Comparison of ENCODE assay signal across 8 mouse cellular contexts in the genomic region with DNA sequence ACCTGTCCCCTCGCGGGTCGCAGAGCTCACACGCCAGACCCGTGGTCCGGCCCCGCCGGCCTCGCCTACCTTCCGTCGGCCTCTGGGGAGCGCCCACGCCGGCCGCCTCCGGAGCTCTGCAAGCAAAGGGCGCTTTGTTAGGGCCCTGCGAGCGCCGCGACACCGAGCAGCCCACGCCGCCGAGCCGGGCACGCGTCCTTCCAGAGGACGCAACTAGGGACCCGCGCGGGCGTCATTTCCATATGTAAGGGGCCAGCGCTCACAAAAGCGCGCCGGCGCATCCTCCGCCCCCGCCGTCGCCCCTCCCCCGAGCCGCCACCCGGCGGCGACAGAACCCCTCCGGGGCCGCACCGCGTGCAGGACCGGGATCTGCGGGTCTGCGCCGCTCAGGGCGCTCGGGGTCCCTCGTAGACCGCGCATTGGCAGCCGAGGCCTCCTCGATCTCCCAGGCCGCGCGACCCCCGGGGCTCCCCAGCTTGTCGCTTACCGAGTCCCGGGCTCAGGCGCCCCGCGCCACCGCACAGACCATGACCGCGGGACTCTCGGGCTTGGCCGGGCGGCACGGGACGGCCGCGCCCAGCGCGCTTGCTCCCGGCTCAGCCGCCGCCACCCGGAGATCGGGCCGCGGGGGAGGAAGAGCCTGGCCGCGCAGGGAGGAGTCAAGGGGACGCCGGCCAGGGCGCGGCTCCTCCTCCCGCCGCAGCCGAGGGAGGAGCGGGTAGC. TPM values are rescaled to one million over a fixed set of nuclear protein-coding genes. Genes with fewer than 3 reads are reported as not detected.
DNase-seq lines count a peak whose midpoint lies in the region; ATAC-seq and TF ChIP-seq lines count a peak whose summit lies in the region.

No protein-coding gene starts in this region.

- peak; percentile 67 for DNase-seq in T-cell, adult 2 months (ENCODE audit: low spot score)
- peak; percentile 69 to 72 for DNase-seq in cerebellum, postnatal 14 days
- DNase-seq in frontal cortex, postnatal 14 days (ENCODE audit: low spot score in 2 of 2) = peak; percentile 41 to 64
- peak; percentile 71 to 75 for DNase-seq in left cerebral cortex, adult 2 months (ENCODE audit: extremely low spot score in 1 of 2, low spot score in 2 of 2)
- peak; percentile 71 to 75 for DNase-seq in right cerebral cortex, adult 2 months (ENCODE audit: low spot score in 2 of 2)
- peak; percentile 26 for DNase-seq in urinary bladder, postnatal 10 days (ENCODE audit: low spot score)

- no peaks in the 10 kb centered on the region for H3K36me3 ChIP-seq in hindbrain, embryonic 12.5 days

- H3K9ac ChIP-seq in hindbrain, embryonic 12.5 days = peak overlapping the region; percentile 91

- H3K9me3 ChIP-seq in hindbrain, embryonic 12.5 days (replicated peaks) = no peaks in the 10 kb centered on the region

- TF ChIP-seq CTCF in left cerebral cortex, adult 2 months (IDR thresholded peaks at IDR 0.05) = no peak; the same call in 1 of the 2 replicates

- WGBS in hindbrain, embryonic 12.5 days = under 1% methylated on average over 92 of the region's 101 CpGs

- peak overlapping the region; percentile 93 for H3K27ac ChIP-seq in hindbrain, embryonic 12.5 days
- H3K27ac ChIP-seq in left cerebral cortex, adult 2 months = peak overlapping the region; percentile 98

- H3K4me2 ChIP-seq in hindbrain, embryonic 12.5 days (replicated peaks) = peak overlapping the region; percentile 86

- intact Hi-C loops in left cerebral cortex, adult 2 months (cut with DNase I) = loop anchor here (5.0 to 10.0 kb wide), 3 partner anchors 36 to 293 kb away; a partner anchor contains a TSS

- H3K4me1 ChIP-seq in hindbrain, embryonic 12.5 days = peaks cover 34% of the 10 kb centered on the region

- peak overlapping the region; percentile 84 for H3K4me3 ChIP-seq in hindbrain, embryonic 12.5 days
- peak overlapping the region; percentile 88 for H3K4me3 ChIP-seq in left cerebral cortex, adult 2 months

- peak; percentile 84 for ATAC-seq in hindbrain, embryonic 12.5 days (ENCODE audit: low FRiP score)
- peak; percentile 83 for ATAC-seq in megakaryocyte, adult 5-6 weeks (ENCODE audit: poor library complexity, severe bottlenecking)

- no peaks in the 10 kb centered on the region; the same call in 1 of the 2 replicates for H3K27me3 ChIP-seq in hindbrain, embryonic 12.5 days

RNA-seq across cellular contexts. Expression of a gene that starts 2.0 kb away (rescaled TPM):
- 15.7 and 17.0 TPM in 2 replicates for polyA plus RNA-seq in hindbrain, embryonic 12.5 days (2016; fragmentation: Nextera tagmentation; extraction: Ambion mirVana)
- 10 to 100 TPM; 67.4 to 82.6 TPM for total RNA-seq in left cerebral cortex, adult 2 months (2021)
- 154 and 171 TPM in 2 replicates for total RNA-seq in megakaryocyte, adult 5-6 weeks (2015)
- 227 and 264 TPM in 2 replicates for total RNA-seq in megakaryocyte, adult 5-6 weeks (2017)

RNA-seq across cellular contexts. Expression of a gene that starts 42.4 kb away (rescaled TPM):
- not detected in 2 replicates for polyA plus RNA-seq in hindbrain, embryonic 12.5 days (2016; fragmentation: Nextera tagmentation; extraction: Ambion mirVana)
- under 1 TPM; 0.14 to 0.37 TPM for total RNA-seq in left cerebral cortex, adult 2 months (2021)
- total RNA-seq in megakaryocyte, adult 5-6 weeks (2015) = not detected in 2 replicates
- total RNA-seq in megakaryocyte, adult 5-6 weeks (2017) = not detected in 2 replicates

Comparison
In these comparisons a context has a peak if more than half of its experiments do, and no peak if none do; other contexts are left out.
1. Peak in every context shown above with its lines: DNase-seq, ATAC-seq, H3K4me3 ChIP-seq and H3K27ac ChIP-seq.